Mouse (Mus musculus): Measurements from ENCODE around the gene Aff1. TPM values are rescaled to one million over a fixed set of nuclear protein-coding genes. Genes with fewer than 3 reads are reported as not detected.

Gene Aff1
- polyA plus RNA-seq (2017; shearing (Covaris generic)), result 10 to 100 TPM in 1 of 2 experiments, 1 to 10 TPM in 1; 9.4 to 18.2 TPM

- ATAC-seq, result peak; percentile 87
Observed at GRCm38 (mm10) chr5:103691624-103692530, at the start of gene Aff1. Aff1 (plus strand) TSS chr5:103692374.

GRCm38 (mm10) chr5:103644167-103644566 lies 48.0 kb upstream of the Aff1 start:
- no peak for ATAC-seq

GRCm38 (mm10) chr5:103647320-103647719 lies 44.9 kb upstream of the Aff1 start:
- ATAC-seq, result no peak

GRCm38 (mm10) chr5:103654225-103654624 lies 37.9 kb upstream of the Aff1 start:
- peak; percentile 31 for ATAC-seq

- no peak for ATAC-seq
Observed at GRCm38 (mm10) chr5:103654780-103655179, 37.4 kb upstream of the Aff1 start.

- ATAC-seq, result peak; percentile 90
Observed at GRCm38 (mm10) chr5:103655346-103656118, 36.6 kb upstream of the Aff1 start, which contains the start of gene 1700016H13Rik. 1700016H13Rik (minus strand) TSS chr5:103656010.

GRCm38 (mm10) chr5:103658921-103659320 lies 33.3 kb upstream of the Aff1 start:
- ATAC-seq, result no peak

GRCm38 (mm10) chr5:103659571-103659970 lies 32.6 kb upstream of the Aff1 start:
- peak; percentile 56 for ATAC-seq

GRCm38 (mm10) chr5:103664932-103665331 lies 27.2 kb upstream of the Aff1 start:
- no peak for ATAC-seq

GRCm38 (mm10) chr5:103665876-103666275 lies 26.3 kb upstream of the Aff1 start:
- no peak for ATAC-seq

- ATAC-seq, result no peak
Observed at GRCm38 (mm10) chr5:103671858-103672257, 20.3 kb upstream of the Aff1 start.

GRCm38 (mm10) chr5:103673611-103674010 lies 18.6 kb upstream of the Aff1 start:
- ATAC-seq, result no peak

GRCm38 (mm10) chr5:103674482-103674881 lies 17.7 kb upstream of the Aff1 start:
- no peak for ATAC-seq

- no peak for ATAC-seq
Observed at GRCm38 (mm10) chr5:103676289-103676881, 15.8 kb upstream of the Aff1 start.

- no peak for ATAC-seq
Observed at GRCm38 (mm10) chr5:103677894-103678293, 14.3 kb upstream of the Aff1 start.

GRCm38 (mm10) chr5:103678974-103679373 lies 13.2 kb upstream of the Aff1 start:
- ATAC-seq, result no peak

- ATAC-seq, result peak; percentile 91
Observed at GRCm38 (mm10) chr5:103680381-103680780, 11.8 kb upstream of the Aff1 start.

GRCm38 (mm10) chr5:103681824-103682223 lies 10.3 kb upstream of the Aff1 start:
- ATAC-seq, result no peak

- ATAC-seq, result no peak
Observed at GRCm38 (mm10) chr5:103689645-103690044, 2.5 kb upstream of the Aff1 start.

GRCm38 (mm10) chr5:103690190-103690589 lies 2.0 kb upstream of the Aff1 start:
- no peak for ATAC-seq

- ATAC-seq, result no peak
Observed at GRCm38 (mm10) chr5:103691171-103691570, 1.0 kb upstream of the Aff1 start.

- ATAC-seq, result peak; percentile 42
Observed at GRCm38 (mm10) chr5:103692531-103693040, 412 bp downstream of the Aff1 start.
